Mouse (Mus musculus): ENCODE measurements around the gene Ccdc88c.

GRCm38 (mm10) chr12:100967383-100967782, 61.5 kb downstream of the Ccdc88c start:
- TF ChIP-seq CTCF (IDR thresholded peaks at IDR 0.05; ENCODE audit: borderline replicate concordance, insufficient read depth, low read length), result no peak
- no peak for TF ChIP-seq POLR2A (IDR thresholded peaks at IDR 0.05; ENCODE audit: low read depth, low read length)

Measured in embryonic fibroblast, embryonic 13.5 days (primary cell).